Mouse (Mus musculus): ENCODE measurements around the gene E330017A01Rik.

DNA sequence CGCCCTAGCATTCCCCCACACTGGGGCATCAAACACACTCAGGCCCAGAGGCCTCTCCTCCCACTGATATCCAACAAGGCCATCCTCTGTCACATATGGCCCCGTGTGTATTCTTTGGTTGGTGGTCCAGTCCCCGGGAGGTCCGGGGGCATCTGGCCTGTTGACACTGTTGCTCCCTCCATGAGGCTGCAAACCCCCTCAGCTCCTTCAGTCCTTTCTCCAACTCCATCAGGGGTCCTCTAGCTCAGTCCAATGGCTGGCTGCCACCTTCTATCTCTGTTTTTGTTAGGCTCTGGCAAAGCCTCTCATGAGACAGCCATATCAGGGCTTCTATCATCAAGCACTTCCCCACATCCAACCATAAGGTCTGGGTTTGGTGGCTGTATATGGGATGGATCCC, 18.0 kb upstream of the E330017A01Rik start:
- TF ChIP-seq EP300 (IDR thresholded peaks at IDR 0.05; ENCODE audit: low read depth) (no peak), CTCF (IDR thresholded peaks at IDR 0.05; ENCODE audit: low read depth) (no peak)

All from liver, postnatal 0 days (tissue).